Mouse (Mus musculus) neural tube, embryonic 11.5 days (tissue): ENCODE measurements around the gene Gm3625. TPM values are rescaled to one million over a fixed set of nuclear protein-coding genes. Genes with fewer than 3 reads are reported as not detected.

Experiments used
- ATAC-seq: fragments of 200-750 bp; cut with Nextera tagmentation; 2 replicates; pipeline ENCODE4 v1.8.0; 2017; ENCODE audit warnings: moderate number of reproducible peaks, mild to moderate bottlenecking, moderate TSS enrichment, moderate library complexity; ENCODE audit not compliant: insufficient read depth, low FRiP score, low TSS enrichment
- DNase-seq: peaks from one replicate; pipeline ENCODE4 v3.0.0-alpha.2; 2015; ENCODE audit warnings: low spot score
- H3K27ac ChIP-seq: fragments of 300-500 bp; sonication (generic); 2 replicates; pipeline ENCODE4 v1.5.1; 2014; ENCODE audit warnings: low read depth, mild to moderate bottlenecking, low read length
- H3K27me3 ChIP-seq: fragments of 300-500 bp; sonication (generic); 2 replicates; pipeline ENCODE4 v1.6.1; 2014; ENCODE audit warnings: mild to moderate bottlenecking, low read length, mixed read lengths; ENCODE audit not compliant: control insufficient read depth, insufficient read depth
- H3K36me3 ChIP-seq: fragments of 300-500 bp; sonication (generic); 2 replicates; pipeline ENCODE4 v1.6.1; 2014; ENCODE audit warnings: mild to moderate bottlenecking, low read length, moderate library complexity, mixed read lengths; ENCODE audit not compliant: control insufficient read depth, insufficient read depth
- H3K4me1 ChIP-seq: fragments of 300-500 bp; sonication (generic); 2 replicates; pipeline ENCODE4 v1.6.1; 2014; ENCODE audit warnings: low read length, mixed read lengths; ENCODE audit not compliant: control insufficient read depth, insufficient read depth
- H3K4me2 ChIP-seq: fragments of 300-500 bp; sonication (generic); 2 replicates; pipeline ENCODE4 v1.6.1; 2014; ENCODE audit warnings: low read depth, mild to moderate bottlenecking, moderate library complexity
- H3K4me3 ChIP-seq: fragments of 300-500 bp; sonication (generic); 2 replicates; pipeline ENCODE4 v1.5.1; 2014; ENCODE audit warnings: low read depth, low read length
- H3K9ac ChIP-seq: fragments of 300-500 bp; sonication (generic); 2 replicates; pipeline ENCODE4 v1.6.1; 2014; ENCODE audit warnings: mild to moderate bottlenecking, low read length
- H3K9me3 ChIP-seq: fragments of 300-500 bp; sonication (generic); 2 replicates; pipeline ENCODE4 v1.6.1; 2016; ENCODE audit warnings: low read length; ENCODE audit not compliant: control insufficient read depth
- WGBS: fragments of 180-500 bp; shearing (Covaris S2); extraction: QIAGEN DNeasy Blood & Tissue Kit; methylation state at CpG from one replicate; pipeline ENCODE4 v1.1.7; 2014; 5-methylcytosine and 5-hydroxymethylcytosine counted together
- polyA plus RNA-seq: library from polyadenylated mRNA; unstranded; fragments of >200 nt; fragmentation: Nextera tagmentation; extraction: Ambion mirVana; gene quantifications from 2 replicates; pipeline ENCODE4 v1.2.1, GENCODE M21; 2014

Gm3625 gene
- not detected in 2 replicates for polyA plus RNA-seq

- no peaks in the 10 kb centered on the region for H3K36me3 ChIP-seq
- H3K4me3 ChIP-seq = peak within 1 kb of the TSS; percentile 86
- H3K9me3 ChIP-seq = no peaks in the 10 kb centered on the region
- H3K4me2 ChIP-seq = peak within 1 kb of the TSS; percentile 81
- H3K27ac ChIP-seq = no peak within 1 kb of the TSS
- H3K9ac ChIP-seq = peak within 1 kb of the TSS; percentile 85
- H3K4me1 ChIP-seq = no peaks in the 10 kb centered on the region
- DNase-seq (peak; percentile 80), ATAC-seq (peak; percentile 86)
- WGBS = 0% methylated on average over 36 of the region's 49 CpGs
- H3K27me3 ChIP-seq = no peaks in the 10 kb centered on the region
Observed at GRCm38 (mm10) chr12:4592541-4593165, at the start of gene Gm3625, which contains the start of gene Itsn2. Gene Gm3625 (minus strand): TSS chr12:4592927. Gene Itsn2 (plus strand): TSS chr12:4592638.

DNA sequence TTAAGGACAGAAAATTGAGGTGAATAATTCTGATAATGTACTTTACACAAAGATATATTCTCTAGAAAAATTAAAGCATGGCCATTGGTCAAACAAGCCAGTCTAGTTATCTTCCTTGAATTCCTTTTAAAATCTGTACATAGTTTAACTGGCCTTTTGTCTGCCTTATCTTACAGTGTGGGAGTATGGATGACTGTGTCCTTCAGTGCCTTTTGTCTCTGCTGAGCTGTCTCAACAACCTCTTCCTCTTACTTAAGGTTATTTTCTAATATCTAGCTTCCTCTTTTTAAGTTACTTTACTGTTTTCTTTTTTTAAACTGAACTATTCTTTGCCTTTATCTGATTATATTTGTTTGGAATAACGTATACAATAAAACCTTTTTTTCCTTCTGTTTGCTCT is 48.0 kb upstream of the Gm3625 start:
- Histone ChIP-seq H3K27me3 (no peaks in the 10 kb centered on the region), H3K27ac (no peak overlapping the region), H3K4me2 (no peak overlapping the region), H3K36me3 (no peaks in the 10 kb centered on the region), H3K4me1 (no peaks in the 10 kb centered on the region), H3K9me3 (no peaks in the 10 kb centered on the region), H3K9ac (no peak overlapping the region), H3K4me3 (no peak overlapping the region)
- WGBS = 97% methylated on average over 1 of the region's 1 CpGs
- DNase-seq (no peak), ATAC-seq (no peak)

DNA sequence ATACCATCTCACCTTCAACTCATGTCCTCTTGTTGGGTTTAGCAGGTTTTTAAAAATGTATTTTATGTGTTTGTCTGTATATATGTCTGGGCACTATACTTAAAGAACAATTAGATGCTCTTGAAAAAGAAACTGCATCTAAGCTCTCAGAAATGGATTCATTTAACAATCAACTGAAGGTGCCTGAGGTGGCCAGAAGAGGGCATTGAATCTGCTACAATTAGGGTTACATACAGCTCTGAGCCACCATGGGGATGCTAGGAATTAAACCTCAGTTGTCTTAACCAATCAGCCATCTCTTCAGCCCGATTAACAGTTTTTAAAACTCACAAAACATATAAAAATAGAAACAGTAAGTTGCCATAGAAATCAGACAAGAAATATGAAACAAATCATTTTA is 45.7 kb upstream of the Gm3625 start:
- H3K36me3 ChIP-seq = no peaks in the 10 kb centered on the region
- H3K4me3 ChIP-seq = no peak overlapping the region
- H3K27ac ChIP-seq = no peak overlapping the region
- ATAC-seq (no peak), DNase-seq (no peak)
- H3K9ac ChIP-seq = no peak overlapping the region
- WGBS = 86% methylated on average over 1 of the region's 1 CpGs
- no peak overlapping the region for H3K4me2 ChIP-seq
- no peaks in the 10 kb centered on the region for H3K4me1 ChIP-seq
- H3K9me3 ChIP-seq = no peaks in the 10 kb centered on the region
- H3K27me3 ChIP-seq = no peaks in the 10 kb centered on the region

- ATAC-seq = no peak
- Histone ChIP-seq H3K4me1 (no peaks in the 10 kb centered on the region), H3K9ac (no peak overlapping the region), H3K9me3 (no peaks in the 10 kb centered on the region), H3K4me2 (no peak overlapping the region), H3K4me3 (no peak overlapping the region), H3K27me3 (no peaks in the 10 kb centered on the region), H3K27ac (no peak overlapping the region), H3K36me3 (no peaks in the 10 kb centered on the region)
- WGBS = 93% methylated on average over 8 of the region's 8 CpGs
- DNase-seq = no peak
Observed at GRCm38 (mm10) chr12:4632957-4633356, 40.2 kb upstream of the Gm3625 start.

DNA sequence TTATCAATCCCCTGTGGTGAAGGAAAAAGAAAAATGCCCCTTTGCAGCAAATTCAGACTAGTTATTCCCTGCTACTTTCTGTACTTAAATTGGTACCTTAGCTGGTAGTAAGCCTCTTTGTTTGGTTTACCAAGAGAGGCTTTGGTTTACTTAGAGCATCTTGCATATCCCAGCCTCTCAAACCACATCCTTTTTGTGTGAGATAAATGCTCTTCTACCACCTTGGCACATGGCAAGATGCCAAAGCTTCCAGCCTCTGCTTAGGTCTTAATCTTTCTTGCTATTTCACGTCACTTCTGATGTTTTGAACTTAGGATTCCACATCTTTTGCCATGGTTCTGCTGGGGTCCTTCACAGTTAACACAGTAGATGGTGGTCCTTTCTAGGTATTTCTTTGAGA is 31.5 kb upstream of the Gm3625 start:
- no peak overlapping the region for H3K9ac ChIP-seq
- no peak overlapping the region for H3K27ac ChIP-seq
- no peaks in the 10 kb centered on the region for H3K4me1 ChIP-seq
- no peak overlapping the region for H3K4me3 ChIP-seq
- no peaks in the 10 kb centered on the region for H3K27me3 ChIP-seq
- no peak for ATAC-seq
- H3K4me2 ChIP-seq = no peak overlapping the region
- no peaks in the 10 kb centered on the region for H3K36me3 ChIP-seq
- DNase-seq = no peak
- WGBS = 93% methylated on average over 1 of the region's 1 CpGs
- no peaks in the 10 kb centered on the region for H3K9me3 ChIP-seq

DNA sequence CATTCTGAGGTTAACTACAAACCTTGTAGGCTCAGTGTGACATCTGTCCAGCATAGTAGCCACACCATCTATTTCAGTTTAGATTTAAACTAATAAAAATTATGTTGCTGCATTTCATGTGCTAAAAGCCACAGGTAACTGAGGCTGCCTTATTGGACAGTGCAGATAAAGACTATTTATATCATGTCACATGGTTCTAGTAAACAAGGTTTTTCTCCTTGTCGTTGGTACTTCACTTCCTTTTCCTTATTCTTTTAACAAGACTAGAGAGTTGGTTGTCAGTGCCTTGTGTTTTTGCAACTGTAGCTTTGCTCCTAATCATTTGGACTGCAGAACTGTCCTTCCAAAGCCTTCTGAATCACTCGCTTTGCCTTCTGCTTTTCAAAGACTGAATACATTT is 22.0 kb upstream of the Gm3625 start:
- Histone ChIP-seq H3K4me2 (no peak overlapping the region), H3K27me3 (no peaks in the 10 kb centered on the region), H3K4me3 (no peak overlapping the region), H3K27ac (no peak overlapping the region), H3K9me3 (no peaks in the 10 kb centered on the region), H3K9ac (no peak overlapping the region), H3K36me3 (no peaks in the 10 kb centered on the region), H3K4me1 (no peaks in the 10 kb centered on the region)
- ATAC-seq = no peak
- WGBS = 80% methylated on average over 2 of the region's 2 CpGs
- no peak for DNase-seq

DNA sequence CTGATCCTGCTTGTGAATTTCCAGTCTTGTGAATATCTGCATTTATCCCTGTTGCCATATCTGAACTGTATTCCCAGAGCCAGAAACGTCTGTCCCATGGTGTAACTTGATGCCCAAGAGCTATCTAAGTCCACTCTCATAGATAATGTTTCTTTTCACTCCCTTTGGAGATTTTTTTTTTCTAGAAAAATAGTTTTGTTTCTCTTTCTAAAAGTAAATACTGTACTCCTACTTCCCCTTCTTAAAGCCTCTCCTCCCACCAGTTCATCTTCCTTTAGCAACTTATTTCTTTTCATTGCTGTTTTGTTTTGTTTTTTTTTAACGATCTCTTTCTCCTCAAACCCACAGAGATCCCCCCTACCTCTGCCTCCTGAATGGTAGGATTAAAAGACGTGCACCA is 13.9 kb upstream of the Gm3625 start:
- Histone ChIP-seq H3K4me2 (no peak overlapping the region), H3K9ac (no peak overlapping the region), H3K4me3 (no peak overlapping the region), H3K27ac (no peak overlapping the region), H3K36me3 (no peaks in the 10 kb centered on the region), H3K27me3 (no peaks in the 10 kb centered on the region), H3K9me3 (no peaks in the 10 kb centered on the region), H3K4me1 (no peaks in the 10 kb centered on the region)
- 54% methylated on average over 3 of the region's 3 CpGs for WGBS
- ATAC-seq (no peak), DNase-seq (no peak)

GRCm38 (mm10) chr12:4599713-4600112 is 7.0 kb upstream of the Gm3625 start:
- Histone ChIP-seq H3K27ac (no peak overlapping the region), H3K4me2 (no peak overlapping the region), H3K27me3 (no peaks in the 10 kb centered on the region), H3K4me1 (no peaks in the 10 kb centered on the region), H3K9me3 (no peaks in the 10 kb centered on the region), H3K9ac (no peak overlapping the region), H3K4me3 (no peak overlapping the region), H3K36me3 (no peaks in the 10 kb centered on the region)
- ATAC-seq (no peak), DNase-seq (no peak)
- 84% methylated on average over 4 of the region's 4 CpGs for WGBS

DNA sequence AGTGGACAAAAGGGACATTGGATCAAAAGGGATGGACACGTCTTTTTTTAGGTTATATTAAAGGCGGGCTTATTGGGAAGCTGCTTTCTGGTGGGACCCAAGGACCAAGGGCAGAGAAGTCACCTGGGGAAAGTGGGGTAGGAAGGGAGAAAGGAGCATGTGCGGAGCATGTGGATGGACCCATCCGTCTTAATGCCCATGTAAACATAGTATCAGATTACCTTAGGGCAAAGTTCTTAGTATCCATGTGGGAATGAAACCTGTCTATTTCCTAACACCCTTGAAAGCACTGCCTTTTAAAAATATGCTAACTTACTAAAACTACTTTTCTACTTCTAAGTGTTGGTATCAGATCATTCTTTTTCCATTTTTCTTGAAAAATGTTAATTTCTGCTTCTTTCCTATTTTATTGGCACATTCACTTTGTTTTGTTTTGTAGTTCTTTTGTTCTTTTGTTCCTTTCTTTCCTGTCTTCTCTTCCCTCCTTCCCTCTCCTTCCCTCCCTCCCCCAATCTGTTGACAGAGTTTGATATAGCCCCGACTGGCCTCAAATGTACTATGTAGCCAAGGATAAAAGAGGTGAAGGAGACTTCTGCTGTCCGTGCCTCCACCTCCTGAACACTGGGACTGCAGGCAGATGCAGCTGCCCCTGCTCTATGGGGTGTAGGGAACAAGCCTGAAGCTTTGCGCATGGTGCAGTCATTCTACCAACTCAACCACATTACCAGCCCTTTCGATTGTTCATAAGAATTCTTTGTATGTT is 6.1 kb upstream of the Gm3625 start:
- 60% methylated on average over 8 of the region's 8 CpGs for WGBS
- no peaks in the 10 kb centered on the region for H3K36me3 ChIP-seq
- H3K4me1 ChIP-seq = no peaks in the 10 kb centered on the region

More for the DNA sequence above, 6.1 kb upstream of the Gm3625 start:
- ATAC-seq (no peak), DNase-seq (no peak)
- Histone ChIP-seq H3K9me3 (no peaks in the 10 kb centered on the region), H3K4me2 (no peak overlapping the region), H3K27ac (no peak overlapping the region), H3K27me3 (no peaks in the 10 kb centered on the region), H3K9ac (no peak overlapping the region), H3K4me3 (no peak overlapping the region)
